Mouse (Mus musculus): Measurements from ENCODE around the gene Xaf1.

DNA sequence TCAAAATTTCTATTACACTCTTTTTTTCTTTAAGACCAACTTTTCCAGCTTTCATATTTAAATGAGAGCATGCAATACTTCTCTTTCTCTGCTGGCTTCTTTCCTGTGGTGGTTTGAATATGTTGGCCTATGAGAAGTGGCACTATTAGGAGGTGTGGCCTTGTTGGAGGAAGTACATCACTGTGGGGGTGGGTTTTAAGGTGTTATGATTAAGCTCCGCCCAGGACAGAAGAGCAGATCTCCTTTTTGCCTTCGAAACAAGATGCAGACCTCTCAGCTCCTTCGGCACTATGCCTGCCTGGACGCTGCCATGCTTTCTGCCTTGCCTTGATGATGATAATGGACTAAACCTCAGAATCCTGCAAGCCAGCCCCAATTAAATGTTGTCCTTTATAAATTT, 24.3 kb downstream of the Xaf1 start:
- TF ChIP-seq GATA1 (IDR thresholded peaks at IDR 0.05; ENCODE audit: borderline replicate concordance, low read length) (no peak), FLI1 (IDR thresholded peaks at IDR 0.05; ENCODE audit: low read length) (no peak)

Measured in megakaryocyte, embryonic 14.5 days (primary cell).